Mouse (Mus musculus) adrenal gland, adult 10 weeks (tissue): ENCODE measurements around the gene H2al1a. TPM values are rescaled to one million over a fixed set of nuclear protein-coding genes. Genes with fewer than 3 reads are reported as not detected.

Source experiments
- polyA plus RNA-seq: library from polyadenylated mRNA; stranded (reverse); fragments of 350-450 nt; fragmentation: Illumina TruSeq; extraction: RNeasy Lipid Tissue Mini Kit (QIAGEN cat#74804); gene quantifications from one replicate; pipeline ENCODE4 v1.2.3, GENCODE M21; 2014; ENCODE audit warnings: low read depth, low replicate concordance

H2al1a gene
- not detected for polyA plus RNA-seq

DNA sequence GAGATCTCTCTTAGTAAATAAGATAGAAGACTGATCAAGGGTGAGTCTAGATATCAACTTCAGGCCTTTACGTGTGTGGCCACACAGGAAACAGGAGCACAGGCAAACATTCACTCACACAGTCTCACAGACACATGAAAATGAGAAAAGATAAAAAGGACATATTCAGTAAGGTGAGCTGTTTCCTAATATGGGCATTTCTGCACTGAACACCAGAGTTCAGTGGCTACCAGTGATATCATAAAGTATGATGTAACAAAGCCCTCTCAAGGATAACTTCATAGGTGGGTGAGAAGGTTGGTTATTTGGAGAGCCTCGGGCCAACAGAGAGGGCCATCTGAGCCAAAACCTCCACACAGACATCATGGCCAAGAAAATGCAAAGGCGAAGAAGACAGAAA, at the start of gene H2al1a:
TSS of gene H2al1a (plus strand) at position 301 of the 400 bp plus-strand sequence.

DNA sequence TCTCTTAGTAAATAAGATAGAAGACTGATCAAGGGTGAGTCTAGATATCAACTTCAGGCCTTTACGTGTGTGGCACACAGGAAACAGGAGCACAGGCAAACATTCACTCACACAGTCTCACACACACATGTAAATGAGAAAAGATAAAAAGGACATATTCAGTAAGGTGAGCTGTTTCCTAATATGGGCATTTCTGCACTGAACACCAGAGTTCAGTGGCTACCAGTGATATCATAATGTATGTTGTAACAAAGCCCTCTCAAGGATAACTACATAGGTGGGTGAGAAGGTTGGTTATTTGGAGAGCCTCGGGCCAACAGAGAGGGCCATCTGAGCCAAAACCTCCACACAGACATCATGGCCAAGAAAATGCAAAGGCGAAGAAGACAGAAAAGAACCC, 3.1 kb downstream of the H2al1a start, which contains the start of gene H2al1b:
TSS of gene H2al1b (plus strand) at position 301 of the 400 bp plus-strand sequence.

DNA sequence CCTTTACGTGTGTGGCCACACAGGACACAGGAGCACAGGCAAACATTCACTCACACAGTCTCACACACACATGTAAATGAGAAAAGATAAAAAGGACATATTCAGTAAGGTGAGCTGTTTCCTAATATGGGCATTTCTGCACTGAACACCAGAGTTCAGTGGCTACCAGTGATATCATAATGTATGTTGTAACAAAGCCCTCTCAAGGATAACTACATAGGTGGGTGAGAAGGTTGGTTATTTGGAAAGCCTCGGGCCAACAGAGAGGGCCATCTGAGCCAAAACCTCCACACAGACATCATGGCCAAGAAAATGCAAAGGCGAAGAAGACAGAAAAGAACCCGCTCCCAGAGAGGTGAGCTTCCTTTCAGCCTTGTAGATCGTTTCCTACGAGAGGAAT, 6.3 kb downstream of the H2al1a start, which contains the start of gene H2al1c:
TSS of gene H2al1c (plus strand) at position 301 of the 400 bp plus-strand sequence.

DNA sequence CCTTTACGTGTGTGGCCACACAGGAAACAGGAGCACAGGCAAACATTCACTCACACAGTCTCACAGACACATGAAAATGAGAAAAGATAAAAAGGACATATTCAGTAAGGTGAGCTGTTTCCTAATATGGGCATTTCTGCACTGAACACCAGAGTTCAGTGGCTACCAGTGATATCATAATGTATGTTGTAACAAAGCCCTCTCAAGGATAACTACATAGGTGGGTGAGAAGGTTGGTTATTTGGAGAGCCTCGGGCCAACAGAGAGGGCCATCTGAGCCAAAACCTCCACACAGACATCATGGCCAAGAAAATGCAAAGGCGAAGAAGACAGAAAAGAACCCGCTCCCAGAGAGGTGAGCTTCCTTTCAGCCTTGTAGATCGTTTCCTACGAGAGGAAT, 9.5 kb downstream of the H2al1a start, which contains the start of gene H2al1d:
TSS of gene H2al1d (plus strand) at position 301 of the 400 bp plus-strand sequence.

DNA sequence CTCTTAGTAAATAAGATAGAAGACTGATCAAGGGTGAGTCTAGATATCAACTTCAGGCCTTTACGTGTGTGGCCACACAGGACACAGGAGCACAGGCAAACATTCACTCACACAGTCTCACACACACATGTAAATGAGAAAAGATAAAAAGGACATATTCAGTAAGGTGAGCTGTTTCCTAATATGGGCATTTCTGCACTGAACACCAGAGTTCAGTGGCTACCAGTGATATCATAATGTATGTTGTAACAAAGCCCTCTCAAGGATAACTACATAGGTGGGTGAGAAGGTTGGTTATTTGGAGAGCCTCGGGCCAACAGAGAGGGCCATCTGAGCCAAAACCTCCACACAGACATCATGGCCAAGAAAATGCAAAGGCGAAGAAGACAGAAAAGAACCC, 12.6 kb downstream of the H2al1a start, which contains the start of gene H2al1e:
TSS of gene H2al1e (plus strand) at position 301 of the 400 bp plus-strand sequence.

DNA sequence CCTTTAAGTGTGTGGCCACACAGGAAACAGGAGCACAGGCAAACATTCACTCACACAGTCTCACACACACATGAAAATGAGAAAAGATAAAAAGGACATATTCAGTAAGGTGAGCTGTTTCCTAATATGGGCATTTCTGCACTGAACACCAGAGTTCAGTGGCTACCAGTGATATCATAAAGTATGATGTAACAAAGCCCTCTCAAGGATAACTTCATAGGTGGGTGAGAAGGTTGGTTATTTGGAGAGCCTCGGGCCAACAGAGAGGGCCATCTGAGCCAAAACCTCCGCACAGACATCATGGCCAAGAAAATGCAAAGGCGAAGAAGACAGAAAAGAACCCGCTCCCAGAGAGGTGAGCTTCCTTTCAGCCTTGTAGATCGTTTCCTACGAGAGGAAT, 15.8 kb downstream of the H2al1a start, which contains the start of gene H2al1f:
TSS of gene H2al1f (plus strand) at position 301 of the 400 bp plus-strand sequence.

DNA sequence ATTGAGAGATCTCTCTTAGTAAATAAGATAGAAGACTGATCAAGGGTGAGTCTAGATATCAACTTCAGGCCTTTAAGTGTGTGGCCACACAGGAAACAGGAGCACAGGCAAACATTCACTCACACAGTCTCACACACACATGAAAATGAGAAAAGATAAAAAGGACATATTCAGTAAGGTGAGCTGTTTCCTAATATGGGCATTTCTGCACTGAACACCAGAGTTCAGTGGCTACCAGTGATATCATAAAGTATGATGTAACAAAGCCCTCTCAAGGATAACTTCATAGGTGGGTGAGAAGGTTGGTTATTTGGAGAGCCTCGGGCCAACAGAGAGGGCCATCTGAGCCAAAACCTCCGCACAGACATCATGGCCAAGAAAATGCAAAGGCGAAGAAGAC, 18.9 kb downstream of the H2al1a start, which contains the start of gene H2al1g:
TSS of gene H2al1g (plus strand) at position 301 of the 400 bp plus-strand sequence.

DNA sequence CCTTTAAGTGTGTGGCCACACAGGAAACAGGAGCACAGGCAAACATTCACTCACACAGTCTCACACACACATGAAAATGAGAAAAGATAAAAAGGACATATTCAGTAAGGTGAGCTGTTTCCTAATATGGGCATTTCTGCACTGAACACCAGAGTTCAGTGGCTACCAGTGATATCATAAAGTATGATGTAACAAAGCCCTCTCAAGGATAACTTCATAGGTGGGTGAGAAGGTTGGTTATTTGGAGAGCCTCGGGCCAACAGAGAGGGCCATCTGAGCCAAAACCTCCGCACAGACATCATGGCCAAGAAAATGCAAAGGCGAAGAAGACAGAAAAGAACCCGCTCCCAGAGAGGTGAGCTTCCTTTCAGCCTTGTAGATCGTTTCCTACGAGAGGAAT, 22.1 kb downstream of the H2al1a start, which contains the start of gene H2al1h:
TSS of gene H2al1h (plus strand) at position 301 of the 400 bp plus-strand sequence.

DNA sequence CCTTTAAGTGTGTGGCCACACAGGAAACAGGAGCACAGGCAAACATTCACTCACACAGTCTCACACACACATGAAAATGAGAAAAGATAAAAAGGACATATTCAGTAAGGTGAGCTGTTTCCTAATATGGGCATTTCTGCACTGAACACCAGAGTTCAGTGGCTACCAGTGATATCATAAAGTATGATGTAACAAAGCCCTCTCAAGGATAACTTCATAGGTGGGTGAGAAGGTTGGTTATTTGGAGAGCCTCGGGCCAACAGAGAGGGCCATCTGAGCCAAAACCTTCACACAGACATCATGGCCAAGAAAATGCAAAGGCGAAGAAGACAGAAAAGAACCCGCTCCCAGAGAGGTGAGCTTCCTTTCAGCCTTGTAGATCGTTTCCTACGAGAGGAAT, 25.3 kb downstream of the H2al1a start, which contains the start of gene H2al1i:
TSS of gene H2al1i (plus strand) at position 301 of the 400 bp plus-strand sequence.

DNA sequence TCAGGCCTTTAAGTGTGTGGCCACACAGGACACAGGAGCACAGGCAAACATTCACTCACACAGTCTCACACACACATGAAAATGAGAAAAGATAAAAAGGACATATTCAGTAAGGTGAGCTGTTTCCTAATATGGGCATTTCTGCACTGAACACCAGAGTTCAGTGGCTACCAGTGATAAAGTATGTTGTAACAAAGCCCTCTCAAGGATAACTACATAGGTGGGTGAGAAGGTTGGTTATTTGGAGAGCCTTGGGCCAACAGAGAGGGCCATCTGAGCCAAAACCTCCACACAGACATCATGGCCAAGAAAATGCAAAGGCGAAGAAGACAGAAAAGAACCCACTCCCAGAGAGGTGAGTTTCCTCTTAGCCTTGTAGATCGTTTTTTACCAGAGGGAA, 28.5 kb downstream of the H2al1a start, which contains the start of gene H2al1j:
TSS of gene H2al1j (plus strand) at position 301 of the 400 bp plus-strand sequence.

Other genes starting within 250 kb of the H2al1a start
- gene H2al1b, start 3.2 kb downstream of the H2al1a start, polyA plus RNA-seq: not detected
- gene H2al1c, start 6.4 kb downstream of the H2al1a start, polyA plus RNA-seq: not detected
- not detected for gene H2al1d, start 9.6 kb downstream of the H2al1a start, polyA plus RNA-seq
- gene H2al1e, start 12.7 kb downstream of the H2al1a start, polyA plus RNA-seq: not detected
- not detected for gene H2al1f, start 15.9 kb downstream of the H2al1a start, polyA plus RNA-seq
- gene H2al1g, start 19.0 kb downstream of the H2al1a start, polyA plus RNA-seq: not detected
- not detected for gene H2al1h, start 22.2 kb downstream of the H2al1a start, polyA plus RNA-seq
- not detected for gene H2al1i, start 25.4 kb downstream of the H2al1a start, polyA plus RNA-seq
- gene H2al1j, start 28.6 kb downstream of the H2al1a start, polyA plus RNA-seq: not detected